Mouse (Mus musculus) adrenal gland (tissue): ENCODE data around the gene Gbp7.
"Not testable (repeated sequence)": the region's sequence is repeated elsewhere in the genome, so short reads cannot be mapped to it uniquely, and the experiment has no call there.

ENCODE experiments used
- intact Hi-C: fragments of 180-260 bp; cut with DNase I; formaldehyde crosslinking; loops from one replicate; pipeline ENCODE4 v1.15.1; 2025
- long read RNA-seq, 2 experiments: library from polyadenylated mRNA; unstranded; transcript quantifications; one replicate each; pipeline ENCODE4 v2.0.0; 2020; ENCODE audit warnings: borderline replicate concordance in 1 of 2; ENCODE audit not compliant: insufficient replicate concordance in 1 of 2

The Gbp7 gene
- long read RNA-seq, experiment 1, full-length matches to known transcripts: 35 of 47 reads
- long read RNA-seq, experiment 1, partial matches to known transcripts: 9 of 47 reads
- long read RNA-seq, experiment 1, other reads (novel, unspliced or antisense): 3 of 47 reads
- long read RNA-seq, experiment 2, full-length matches to known transcripts: 20 of 33 reads
- long read RNA-seq, experiment 2, partial matches to known transcripts: 10 of 33 reads
- long read RNA-seq, experiment 2, other reads (novel, unspliced or antisense): 3 of 33 reads

GRCm38 (mm10) chr3:142530087-142530953 is at the start of gene Gbp7:
Gene Gbp7, plus strand, starts transcription at chr3:142530342.
- intact Hi-C loops: loop anchor here (5.0 kb wide), 1 partner anchor 33 kb away; no protein-coding TSS in a partner anchor

- intact Hi-C loops: loop anchor here (1.0 to 10.0 kb wide), 4 partner anchors 70 to 214 kb away; partner anchors contain the start of genes Gbp3 and Kyat3
These were observed 39.7 kb upstream of the Gbp7 start for GRCm38 (mm10) chr3:142490465-142490864.

GRCm38 (mm10) chr3:142493536-142494061 is 36.5 kb upstream of the Gbp7 start, which contains the start of gene Gbp5:
Gene Gbp5, plus strand, starts transcription at chr3:142493978.
- intact Hi-C loops: loop anchor here (5.0 to 10.0 kb wide), 2 partner anchors 154 to 211 kb away; partner anchors contain the start of gene Kyat3

GRCm38 (mm10) chr3:142495146-142495655 is 34.9 kb upstream of the Gbp7 start:
- intact Hi-C loops: loop anchor here (5.0 to 10.0 kb wide), 2 partner anchors 37 to 210 kb away; partner anchors contain the start of genes Gbp7 and Kyat3

GRCm38 (mm10) chr3:142496113-142497101 is 33.7 kb upstream of the Gbp7 start:
- intact Hi-C loops: loop anchor here (5.0 to 10.0 kb wide), 2 partner anchors 36 to 208 kb away; partner anchors contain the start of genes Gbp7 and Kyat3

GRCm38 (mm10) chr3:142497123-142497841 is 32.9 kb upstream of the Gbp7 start:
- intact Hi-C loops: loop anchor here (5.0 to 10.0 kb wide), 2 partner anchors 35 to 208 kb away; partner anchors contain the start of genes Gbp7 and Kyat3

GRCm38 (mm10) chr3:142498941-142499340 is 31.2 kb upstream of the Gbp7 start:
- intact Hi-C loops: loop anchor here (5.0 to 10.0 kb wide), 2 partner anchors 33 to 206 kb away; partner anchors contain the start of genes Gbp7 and Kyat3

GRCm38 (mm10) chr3:142528116-142528515 is 2.0 kb upstream of the Gbp7 start:
- intact Hi-C loops: no loop called here

GRCm38 (mm10) chr3:142529597-142529996 is 545 bp upstream of the Gbp7 start:
- intact Hi-C loops: no loop called here

- intact Hi-C loops: loop anchor here (5.0 kb wide), 1 partner anchor 34 kb away; no protein-coding TSS in a partner anchor
These were observed 1.5 kb downstream of the Gbp7 start for GRCm38 (mm10) chr3:142531595-142531994.

- intact Hi-C loops: loop anchor here (5.0 kb wide), 1 partner anchor 36 kb away; no protein-coding TSS in a partner anchor
These were observed 3.0 kb downstream of the Gbp7 start for GRCm38 (mm10) chr3:142533185-142533584.

GRCm38 (mm10) chr3:142535667-142536066 is 5.5 kb downstream of the Gbp7 start:
- intact Hi-C loops: no loop called here

- intact Hi-C loops: no loop called here
These were observed 11.2 kb downstream of the Gbp7 start for GRCm38 (mm10) chr3:142541391-142541790.

GRCm38 (mm10) chr3:142542776-142543175 is 12.6 kb downstream of the Gbp7 start:
- intact Hi-C loops: not testable (repeated sequence)

GRCm38 (mm10) chr3:142546690-142547089 is 16.5 kb downstream of the Gbp7 start:
- intact Hi-C loops: no loop called here

GRCm38 (mm10) chr3:142550052-142550676 is 20.0 kb downstream of the Gbp7 start:
- intact Hi-C loops: no loop called here

- intact Hi-C loops: no loop called here
These were observed 24.5 kb downstream of the Gbp7 start for GRCm38 (mm10) chr3:142554601-142555000.

GRCm38 (mm10) chr3:142555623-142556022 is 25.5 kb downstream of the Gbp7 start:
- intact Hi-C loops: no loop called here
